Mouse (Mus musculus): ENCODE measurements around the gene Hmgb3. TPM values are rescaled to one million over a fixed set of nuclear protein-coding genes. Genes with fewer than 3 reads are reported as not detected.

The Hmgb3 gene
- polyA plus RNA-seq, 1 experiment from 2014 or later = 331 TPM

DNA sequence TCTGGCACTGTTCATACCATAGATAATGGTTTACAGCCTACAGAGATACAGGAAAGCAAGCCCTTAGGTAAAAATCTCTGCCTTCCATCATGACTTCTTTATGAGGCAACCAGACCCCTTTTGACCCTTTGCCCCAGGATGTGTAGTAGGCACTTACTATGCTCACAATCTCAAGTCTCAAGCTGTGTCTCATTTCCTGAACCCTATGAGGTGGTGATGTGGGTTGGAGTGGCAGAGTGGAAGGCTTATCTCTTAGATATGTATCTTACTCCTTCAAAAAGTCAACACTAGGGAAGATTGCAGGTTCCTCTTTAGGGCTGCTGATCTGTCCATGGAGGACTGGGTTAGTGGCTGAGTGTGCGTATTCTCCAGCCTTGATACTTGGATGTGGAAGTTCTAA, 5.1 kb downstream of the Hmgb3 start:
- WGBS = 94% methylated on average over 1 of the region's 1 CpGs
- Histone ChIP-seq H3K4me1 (ENCODE audit: control insufficient read depth, insufficient read depth, low read length) (no peaks in the 10 kb centered on the region), H3K4me3 (ENCODE audit: low read length) (no peak overlapping the region), H3K36me3 (ENCODE audit: control insufficient read depth, insufficient read depth, low read length) (peaks cover 12% of the 10 kb centered on the region; the same call in 1 of the 2 replicates), H3K9me3 (ENCODE audit: control insufficient read depth, low read length) (no peaks in the 10 kb centered on the region), H3K9ac (ENCODE audit: low read depth, low read length) (no peak overlapping the region), H3K27me3 (ENCODE audit: control insufficient read depth, insufficient read depth, low read length) (no peaks in the 10 kb centered on the region), H3K27ac (ENCODE audit: low read depth, low read length) (no peak overlapping the region), H3K4me2 (replicated peaks; ENCODE audit: low read depth, low read length) (no peak overlapping the region)
- no peak for ATAC-seq (ENCODE audit: low FRiP score, low TSS enrichment)

DNA sequence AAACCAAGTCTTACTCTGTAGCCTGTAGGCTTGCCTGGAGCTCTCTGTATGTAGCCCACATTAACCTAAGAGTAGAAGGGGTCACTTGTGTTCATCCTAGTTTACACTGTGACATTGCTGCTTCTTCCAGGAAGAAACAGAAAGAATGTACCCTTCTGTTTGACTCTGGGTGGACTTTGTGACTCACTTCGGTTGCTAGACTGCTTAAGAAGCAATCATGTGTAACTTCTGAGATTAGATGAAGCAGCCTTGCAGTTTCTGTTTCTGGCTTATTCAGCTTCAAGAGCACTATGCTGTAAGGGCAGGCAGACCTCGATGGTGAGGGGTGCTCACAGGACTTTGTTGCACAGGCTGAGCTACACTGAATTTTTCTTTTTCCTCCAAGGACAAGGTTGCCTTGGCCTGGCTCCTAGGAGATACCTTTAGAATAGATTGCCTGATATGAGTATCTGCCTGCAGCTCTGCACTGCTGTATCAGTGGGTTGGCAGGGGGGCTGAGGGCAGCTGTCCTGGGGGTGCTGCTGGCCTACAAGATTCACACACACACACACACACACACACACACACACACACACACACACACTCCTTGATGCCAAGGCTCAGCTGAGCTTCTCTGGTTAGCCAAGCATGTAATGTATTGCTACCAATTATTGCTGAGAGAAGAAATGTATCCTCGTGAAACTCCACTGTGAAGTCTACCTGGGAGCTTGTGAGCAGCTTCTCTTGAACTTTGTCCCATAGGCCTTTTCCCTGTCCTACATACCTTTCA, 17.6 kb downstream of the Hmgb3 start:
- Histone ChIP-seq H3K27me3 (ENCODE audit: control insufficient read depth, insufficient read depth, low read length) (no peaks in the 10 kb centered on the region), H3K4me2 (replicated peaks; ENCODE audit: low read depth, low read length) (no peak overlapping the region), H3K4me3 (ENCODE audit: low read length) (no peak overlapping the region), H3K9me3 (ENCODE audit: control insufficient read depth, low read length) (no peaks in the 10 kb centered on the region), H3K27ac (ENCODE audit: low read depth, low read length) (no peak overlapping the region), H3K4me1 (ENCODE audit: control insufficient read depth, insufficient read depth, low read length) (no peaks in the 10 kb centered on the region), H3K9ac (ENCODE audit: low read depth, low read length) (no peak overlapping the region), H3K36me3 (ENCODE audit: control insufficient read depth, insufficient read depth, low read length) (no peaks in the 10 kb centered on the region)
- no peak for ATAC-seq (ENCODE audit: low FRiP score, low TSS enrichment)
- WGBS = 67% methylated on average over 3 of the region's 3 CpGs

DNA sequence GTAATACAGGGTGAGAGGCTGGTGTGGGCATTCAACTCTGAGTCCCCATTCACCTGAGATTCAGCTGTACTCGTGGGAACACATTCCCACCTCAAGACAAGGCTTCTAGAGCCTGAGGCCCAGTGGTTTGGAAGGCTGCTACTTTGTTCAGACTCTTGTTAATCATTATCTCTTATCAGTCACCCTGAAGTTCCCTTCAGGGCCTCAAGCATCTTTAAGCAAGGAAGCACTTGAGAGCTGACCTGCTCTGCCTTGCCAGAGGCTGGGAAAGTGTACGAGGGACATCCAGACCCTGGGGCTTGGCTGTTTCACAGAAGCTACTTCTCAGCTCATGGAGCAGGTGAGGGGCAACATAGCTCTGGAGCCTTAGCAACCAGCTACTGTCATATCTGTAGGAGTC, 19.8 kb downstream of the Hmgb3 start:
- no peaks in the 10 kb centered on the region for H3K36me3 ChIP-seq (ENCODE audit: control insufficient read depth, insufficient read depth, low read length)
- H3K4me2 ChIP-seq (replicated peaks; ENCODE audit: low read depth, low read length) = no peak overlapping the region
- no peaks in the 10 kb centered on the region for H3K9me3 ChIP-seq (ENCODE audit: control insufficient read depth, low read length)
- H3K4me1 ChIP-seq (ENCODE audit: control insufficient read depth, insufficient read depth, low read length) = no peaks in the 10 kb centered on the region
- no peak overlapping the region for H3K9ac ChIP-seq (ENCODE audit: low read depth, low read length)
- 51% methylated on average over 2 of the region's 2 CpGs for WGBS
- ATAC-seq (ENCODE audit: low FRiP score, low TSS enrichment) = no peak
- no peaks in the 10 kb centered on the region for H3K27me3 ChIP-seq (ENCODE audit: control insufficient read depth, insufficient read depth, low read length)
- H3K4me3 ChIP-seq (ENCODE audit: low read length) = no peak overlapping the region
- no peak overlapping the region for H3K27ac ChIP-seq (ENCODE audit: low read depth, low read length)

DNA sequence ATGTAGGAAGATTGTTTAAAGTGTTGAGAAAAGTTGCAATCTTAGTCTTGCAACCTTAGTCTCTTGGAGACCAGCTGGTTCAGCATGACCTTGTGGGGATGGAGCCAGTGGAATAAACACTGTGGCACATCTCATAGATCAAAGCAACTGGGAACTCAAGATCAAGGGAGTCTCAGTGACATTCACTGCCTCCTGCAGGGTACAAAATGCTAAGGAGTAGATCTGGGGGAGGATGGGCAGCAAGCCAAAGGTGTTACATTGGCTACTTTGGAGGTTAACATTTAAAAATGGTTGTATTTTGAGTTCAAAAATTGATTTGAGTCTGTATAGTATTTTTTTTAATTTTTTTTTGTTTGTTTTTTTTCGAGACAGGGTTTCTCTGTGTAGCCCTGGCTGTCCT, 33.5 kb downstream of the Hmgb3 start:
- Histone ChIP-seq H3K27ac (ENCODE audit: low read depth, low read length) (no peak overlapping the region), H3K36me3 (ENCODE audit: control insufficient read depth, insufficient read depth, low read length) (no peaks in the 10 kb centered on the region), H3K9me3 (ENCODE audit: control insufficient read depth, low read length) (no peaks in the 10 kb centered on the region), H3K4me2 (replicated peaks; ENCODE audit: low read depth, low read length) (no peak overlapping the region), H3K9ac (ENCODE audit: low read depth, low read length) (no peak overlapping the region), H3K4me1 (ENCODE audit: control insufficient read depth, insufficient read depth, low read length) (no peaks in the 10 kb centered on the region), H3K27me3 (ENCODE audit: control insufficient read depth, insufficient read depth, low read length) (no peaks in the 10 kb centered on the region), H3K4me3 (ENCODE audit: low read length) (no peak overlapping the region)
- 30% methylated on average over 1 of the region's 1 CpGs for WGBS
- no peak for ATAC-seq (ENCODE audit: low FRiP score, low TSS enrichment)

DNA sequence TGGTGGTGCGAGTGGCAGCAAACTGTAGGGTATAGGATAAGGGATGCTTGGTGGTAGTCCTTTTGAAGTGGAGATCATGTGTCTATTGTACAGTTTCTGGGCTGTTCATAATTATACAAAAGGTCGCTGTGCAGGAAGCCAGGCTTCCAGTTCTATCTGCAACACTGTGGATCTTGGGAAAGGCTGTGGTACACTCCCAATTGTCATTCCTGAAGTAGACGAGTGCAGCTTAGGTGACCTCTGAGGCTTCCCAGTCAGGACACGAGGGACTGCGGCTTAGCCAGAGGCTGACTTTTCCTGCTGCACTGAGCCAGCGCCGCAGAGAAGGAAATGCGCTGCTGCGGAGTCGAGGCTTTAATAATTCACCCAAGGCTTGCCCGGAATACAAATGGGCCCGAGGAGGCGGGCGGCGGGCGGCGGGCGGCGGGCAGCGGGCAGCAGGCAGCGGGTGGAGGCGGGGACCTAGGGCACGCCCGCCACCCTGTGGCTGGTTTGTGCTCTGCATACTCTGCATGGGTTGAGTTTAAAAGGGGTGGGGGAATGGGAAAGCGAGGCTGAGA, 45.4 kb downstream of the Hmgb3 start:
- peak overlapping the region; percentile 20; the same call in 1 of the 2 replicates for H3K4me3 ChIP-seq (ENCODE audit: low read length)

More for the DNA sequence above, 45.4 kb downstream of the Hmgb3 start:
- H3K4me2 ChIP-seq (replicated peaks; ENCODE audit: low read depth, low read length) = peak overlapping the region; percentile 44
- H3K27ac ChIP-seq (ENCODE audit: low read depth, low read length) = no peak overlapping the region
- no peaks in the 10 kb centered on the region for H3K4me1 ChIP-seq (ENCODE audit: control insufficient read depth, insufficient read depth, low read length)
- no peaks in the 10 kb centered on the region for H3K36me3 ChIP-seq (ENCODE audit: control insufficient read depth, insufficient read depth, low read length)
- no peak overlapping the region for H3K9ac ChIP-seq (ENCODE audit: low read depth, low read length)
- peak; percentile 83 for ATAC-seq (ENCODE audit: low FRiP score, low TSS enrichment)
- H3K9me3 ChIP-seq (ENCODE audit: control insufficient read depth, low read length) = no peaks in the 10 kb centered on the region
- 19% methylated on average over 25 of the region's 25 CpGs for WGBS
- 0 out of 2 replicates have a peak, but pooled peaks cover 4% of the 10 kb centered on the region for H3K27me3 ChIP-seq (ENCODE audit: control insufficient read depth, insufficient read depth, low read length)

Small RNA genes lying within 50 kb of the gene (microRNA-seq; reads per million reads assigned to microRNA genes)
- gene Gm23945 = not detected

Other genes starting within 250 kb of the Hmgb3 start
- 5.9 and 11.4 TPM in 2 replicates for gene Mtmr1, start 191.2 kb upstream of the Hmgb3 start, polyA plus RNA-seq (2014; fragmentation: Nextera tagmentation; extraction: Ambion mirVana)
- 19.9 and 21.1 TPM in 2 replicates for gene Cd99l2, start 63.1 kb upstream of the Hmgb3 start, polyA plus RNA-seq (2014; fragmentation: Nextera tagmentation; extraction: Ambion mirVana)
- gene Gpr50, start 107.7 kb downstream of the Hmgb3 start, polyA plus RNA-seq (2014; fragmentation: Nextera tagmentation; extraction: Ambion mirVana) = 0.06 and 0.37 TPM in 2 replicates

Data from kidney, embryonic 14.5 days (tissue).